Mouse (Mus musculus): ENCODE measurements around the gene Tpst2.

DNA sequence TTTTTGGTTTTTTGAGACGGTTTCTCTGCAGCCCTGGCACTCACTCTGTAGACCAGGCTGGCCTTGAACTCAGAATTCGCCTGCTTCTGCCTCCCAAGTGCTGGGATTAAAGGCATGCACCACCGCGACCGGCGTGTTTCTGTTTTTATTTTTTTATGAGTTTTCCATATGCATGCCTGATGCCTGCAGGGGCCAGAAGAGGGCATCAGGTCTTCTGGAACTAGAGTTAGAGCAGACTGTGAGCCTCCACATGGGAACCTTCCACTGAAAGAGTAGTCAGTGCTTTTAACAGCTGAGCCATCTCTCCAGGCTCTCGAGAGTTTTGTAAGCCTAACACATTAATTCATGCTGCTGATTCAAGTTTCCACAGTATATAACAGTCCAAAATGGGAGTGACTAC is 62.7 kb downstream of the Tpst2 start:
- no peak for TF ChIP-seq CTCF (IDR thresholded peaks at IDR 0.05; ENCODE audit: low read depth, low read length)
- TF ChIP-seq POLR2A (IDR thresholded peaks at IDR 0.05; ENCODE audit: insufficient read depth, low read length) = no peak

Measured in ES-Bruce4 (cell line).